Mouse (Mus musculus) gastrocnemius, postnatal 10 days (tissue): Measurements from ENCODE around the gene Cfap161. TPM values are rescaled to one million over a fixed set of nuclear protein-coding genes. Genes with fewer than 3 reads are reported as not detected.

Experiments used
- DNase-seq: peaks from one replicate; pipeline ENCODE4 v3.0.0; 2021; ENCODE audit warnings: mixed read lengths
- total RNA-seq, 2 experiments: library from RNA; stranded (reverse); gene quantifications; 2 replicates each; pipeline ENCODE4 v1.2.3; 2021

Cfap161 gene
- total RNA-seq, 2 experiments from 2014 or later = not detected

DNA sequence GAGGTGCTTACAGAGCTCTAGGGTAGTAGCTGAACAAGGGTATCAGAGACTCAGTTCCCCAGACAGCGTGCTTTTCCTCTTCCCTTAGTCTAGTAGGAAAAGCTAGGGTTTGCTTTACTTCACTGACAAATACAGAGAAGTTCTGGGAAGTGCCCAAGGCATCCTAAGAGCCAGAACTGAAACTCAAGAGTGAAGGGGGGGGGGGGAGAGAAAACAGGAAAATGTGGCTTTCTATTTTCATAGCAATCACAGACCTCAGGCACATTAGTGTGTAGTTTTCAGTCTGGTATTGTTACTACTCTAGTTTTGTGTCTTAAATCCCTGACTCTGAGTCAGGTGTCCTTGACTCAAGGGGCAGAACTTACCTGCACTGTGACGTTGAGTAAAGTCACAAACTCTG is 7.3 kb upstream of the Cfap161 start:
- no peak for DNase-seq

DNA sequence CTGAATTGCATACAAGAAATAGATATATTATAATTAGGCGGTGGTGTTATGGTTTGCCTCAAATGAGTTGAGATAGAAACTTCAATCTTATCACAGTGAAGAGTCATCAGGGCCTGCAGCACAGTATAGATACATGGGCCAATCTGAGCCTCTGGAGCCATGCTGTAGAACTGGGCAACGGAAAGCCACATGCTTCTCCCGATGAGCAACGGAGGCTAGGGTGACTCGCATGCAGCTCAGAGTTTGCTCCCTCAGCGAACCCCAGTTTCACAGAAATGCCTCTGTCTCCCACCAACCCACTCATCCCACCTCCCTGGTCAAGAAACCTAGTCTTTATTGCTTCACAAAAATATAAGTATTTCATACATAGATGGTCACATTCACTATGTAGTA is 6.8 kb upstream of the Cfap161 start:
- no peak for DNase-seq

DNA sequence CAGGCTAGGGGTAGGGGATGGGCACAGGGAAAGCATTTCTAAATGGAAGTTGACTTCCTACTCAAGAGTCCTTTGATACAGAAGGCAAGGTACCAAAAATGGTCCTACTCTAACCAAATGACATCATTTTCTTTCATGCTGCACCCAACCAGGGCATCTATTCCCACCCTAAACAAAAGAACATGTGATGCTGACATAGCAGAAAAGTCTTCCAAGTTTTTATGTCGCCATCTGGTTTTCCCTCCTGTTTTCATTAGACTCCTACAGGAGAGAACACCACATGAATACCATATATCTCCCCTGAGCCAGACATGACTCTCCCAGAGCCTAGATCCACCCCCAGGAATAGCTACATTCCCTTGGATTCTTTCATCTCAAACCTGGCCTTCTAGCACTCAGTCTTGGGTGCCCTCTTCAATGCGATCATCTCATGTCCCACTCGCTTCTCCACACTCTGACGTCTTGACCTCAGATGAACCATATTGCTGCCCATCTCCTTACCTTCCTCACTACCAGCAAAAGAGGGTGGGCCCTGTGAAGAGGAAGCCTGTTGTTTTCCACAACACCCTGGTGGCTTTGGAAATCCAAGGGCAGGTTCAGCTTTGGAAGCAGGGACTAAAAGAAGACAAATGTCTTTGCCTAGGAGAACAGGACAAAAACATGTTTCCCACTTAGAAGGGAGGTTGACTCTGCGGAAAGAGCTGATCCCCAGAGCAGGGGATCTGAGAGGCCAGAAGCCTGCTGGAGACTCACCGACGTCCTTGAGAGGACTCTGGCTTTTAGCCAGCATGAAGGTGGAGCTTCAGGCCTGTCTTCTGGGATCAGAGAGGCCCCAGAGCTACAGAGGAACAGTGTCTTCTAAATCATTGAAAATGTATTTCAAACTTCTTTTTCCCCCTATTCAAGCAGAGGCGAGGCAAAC is 6.1 kb upstream of the Cfap161 start:
- no peak for DNase-seq

DNA sequence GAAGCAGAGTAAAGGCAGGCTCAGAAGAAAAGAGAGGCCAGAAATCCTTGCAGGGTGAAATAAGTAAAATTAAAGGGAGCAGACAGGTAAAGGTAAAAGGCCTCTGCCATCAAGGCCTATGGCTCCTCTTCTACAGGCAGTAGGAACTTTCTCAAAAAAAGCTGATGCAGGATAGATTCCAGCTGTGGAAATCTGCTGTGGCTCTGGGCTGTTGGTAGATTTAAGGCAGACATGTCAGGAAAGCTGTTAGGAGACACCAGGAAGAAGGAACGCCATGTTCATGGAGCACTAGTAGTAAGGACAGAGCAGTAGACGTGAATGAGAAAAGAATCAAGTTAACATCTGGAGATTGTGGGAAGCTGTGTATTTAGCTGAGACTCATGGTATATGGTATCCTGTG is 5.4 kb upstream of the Cfap161 start:
- DNase-seq = no peak

DNA sequence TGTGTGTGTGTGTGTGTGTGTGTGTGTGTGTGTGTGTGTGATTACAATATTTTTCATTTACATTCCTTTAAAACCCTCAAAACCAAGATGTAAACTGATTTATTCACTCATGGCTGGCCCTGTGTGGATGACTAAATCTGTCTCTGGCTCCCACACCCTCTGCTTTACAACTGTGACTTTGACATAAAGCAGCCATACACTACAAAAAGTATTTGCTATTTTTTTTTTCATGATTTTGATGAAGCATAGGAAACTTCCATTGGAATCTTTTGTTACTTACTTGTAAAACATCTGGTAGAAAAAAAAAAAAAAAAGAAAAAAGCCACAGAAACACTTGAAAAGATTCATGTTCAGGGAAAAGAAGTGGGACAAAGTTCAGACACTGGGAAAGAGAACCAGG is 3.3 kb upstream of the Cfap161 start:
- no peak for DNase-seq

DNA sequence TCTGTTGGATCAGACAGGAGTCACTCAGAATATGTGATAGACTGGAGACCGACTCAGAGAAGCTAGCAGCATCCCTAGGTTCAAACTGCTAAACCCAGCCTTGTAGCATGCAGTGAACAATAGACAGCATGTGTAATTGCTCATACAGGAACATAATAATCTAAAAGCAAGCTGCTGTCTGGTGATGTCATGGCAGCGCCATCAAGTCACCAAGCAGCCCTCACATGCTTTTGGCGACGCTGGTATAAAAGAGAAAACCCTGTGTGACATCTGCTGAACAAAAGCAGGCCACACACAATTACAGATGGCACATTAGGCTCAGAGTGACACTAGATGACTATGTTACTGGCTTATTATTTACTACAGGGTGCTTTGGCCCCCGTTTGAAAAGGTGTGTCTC is 1.5 kb upstream of the Cfap161 start:
- DNase-seq = no peak

DNA sequence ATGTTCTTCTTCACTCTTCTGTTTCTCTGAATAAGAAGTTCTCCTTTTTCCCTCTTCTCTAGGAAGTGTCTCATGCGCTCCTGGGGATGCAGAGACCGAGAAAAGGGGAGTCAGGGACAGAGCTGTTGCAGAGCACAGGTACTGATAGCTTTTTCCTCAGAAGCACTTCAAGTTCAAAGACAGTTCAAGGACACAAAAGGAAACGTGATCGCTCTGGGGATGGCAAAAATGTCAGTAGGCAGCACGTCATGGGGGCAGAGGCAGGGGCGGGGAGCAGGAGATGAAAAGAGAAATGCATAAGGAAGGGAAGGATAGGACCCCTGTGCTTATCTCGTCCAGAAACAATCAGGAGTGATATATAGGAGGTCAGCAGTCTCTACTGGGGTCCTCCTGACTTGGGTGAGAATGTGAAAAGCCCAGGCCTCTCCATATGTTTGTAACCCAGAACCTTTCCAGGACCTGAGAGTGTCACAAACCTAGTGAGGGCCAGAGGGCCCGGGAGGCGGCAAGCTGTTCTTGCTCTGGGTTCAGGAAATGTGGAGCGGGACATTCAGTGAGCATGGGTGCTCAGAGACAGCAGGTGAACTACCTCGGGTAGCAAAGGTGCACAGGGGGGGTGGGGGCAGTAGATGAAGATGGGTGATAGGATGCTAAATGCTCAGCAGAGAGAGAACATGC is 535 bp downstream of the Cfap161 start:
- DNase-seq = no peak

DNA sequence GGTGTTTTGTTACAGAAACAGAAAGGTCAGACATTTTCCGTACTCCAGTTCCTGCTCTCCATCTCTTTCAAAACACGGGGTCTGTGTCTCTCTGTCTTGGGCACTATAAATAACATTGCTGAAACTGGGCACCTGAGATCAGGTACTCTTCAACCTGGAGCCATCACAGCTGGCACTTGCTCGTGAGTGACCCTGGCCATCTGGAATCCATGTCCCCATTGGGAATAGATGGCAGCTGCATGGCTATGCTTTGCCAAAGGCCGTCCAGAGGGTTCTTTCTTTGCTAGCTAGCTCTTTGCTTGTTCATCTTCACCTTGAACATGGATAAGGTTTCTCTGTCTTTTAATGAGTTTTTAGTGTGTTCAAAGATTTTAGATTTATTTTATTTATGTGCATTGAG is 13.8 kb downstream of the Cfap161 start:
- no peak for DNase-seq

DNA sequence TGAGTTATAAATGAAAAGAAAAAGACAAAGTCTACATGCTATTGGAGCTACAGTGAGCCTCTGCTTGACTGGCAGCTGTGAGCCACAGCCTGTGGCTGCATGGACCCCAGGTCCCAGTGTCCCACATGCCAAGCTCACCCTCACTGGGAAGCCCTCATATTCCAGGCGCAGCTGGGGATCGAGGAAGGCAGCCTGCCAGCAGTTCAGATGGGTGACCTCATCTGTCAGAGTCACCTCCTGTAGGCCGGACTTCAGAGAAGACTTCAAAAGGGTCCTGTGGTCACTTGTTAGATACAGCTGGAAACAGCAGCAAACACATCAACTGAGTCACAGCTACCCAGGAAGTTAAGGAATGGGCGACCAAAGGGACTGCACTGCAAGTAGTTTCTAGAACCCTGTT is 14.7 kb downstream of the Cfap161 start:
- DNase-seq = no peak

DNA sequence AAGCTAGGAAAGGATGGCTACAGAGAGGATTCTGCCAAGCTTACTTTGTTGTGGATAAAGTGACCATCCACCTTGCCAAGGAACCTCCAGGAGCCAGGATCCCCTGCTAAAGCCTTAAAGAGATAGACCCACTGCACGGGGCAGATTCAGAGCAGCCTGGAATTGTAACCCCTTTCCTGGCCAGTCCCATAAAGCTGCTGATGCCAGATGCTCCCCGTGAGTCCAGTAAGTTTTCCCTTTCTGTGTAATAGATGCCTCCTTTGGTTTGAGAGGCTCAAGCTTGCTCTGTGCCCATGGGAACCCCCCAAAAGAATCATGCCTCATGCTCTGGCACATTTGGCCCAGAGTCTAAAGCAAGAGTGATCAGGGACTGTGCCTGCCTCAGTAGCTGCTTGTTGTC is 15.7 kb downstream of the Cfap161 start:
- no peak for DNase-seq

DNA sequence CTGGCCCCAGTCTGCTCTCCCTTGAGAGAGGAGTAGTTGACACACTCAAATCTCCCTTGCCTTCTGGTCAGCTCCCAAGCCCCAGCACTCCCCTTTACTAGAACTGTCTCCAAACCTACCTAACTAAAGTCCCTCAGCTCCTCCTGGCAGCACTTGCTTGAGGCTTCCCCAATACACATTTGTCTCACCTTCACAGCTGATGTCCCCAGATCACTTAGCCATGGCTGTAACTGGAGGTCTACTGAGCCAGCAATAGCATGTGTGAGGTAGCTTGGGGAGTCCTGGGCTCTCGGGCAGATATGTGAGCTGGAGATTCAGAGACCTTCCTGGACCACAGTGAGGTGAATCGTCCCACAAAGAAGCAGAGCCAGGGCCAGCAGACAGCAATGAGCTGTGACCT is 16.2 kb downstream of the Cfap161 start:
- DNase-seq = no peak

DNA sequence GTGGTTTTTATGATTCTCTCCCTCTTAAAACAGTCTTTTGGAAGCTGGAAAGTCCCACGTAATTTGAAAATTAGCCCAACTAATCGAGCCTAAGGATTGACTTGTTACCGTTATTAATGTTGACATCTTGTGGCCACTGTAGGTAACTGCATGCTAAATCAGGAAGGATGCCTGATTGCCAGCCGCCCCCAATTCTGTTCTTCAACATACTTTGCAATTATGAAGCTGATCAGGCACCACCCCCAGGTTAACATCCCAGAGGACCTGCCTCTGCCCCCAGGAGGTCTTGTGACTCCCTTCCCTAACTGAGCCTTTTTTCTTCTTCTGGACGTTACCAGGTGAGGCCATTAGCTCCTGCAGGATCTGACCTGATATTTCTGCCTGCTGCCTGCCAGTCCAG is 20.0 kb downstream of the Cfap161 start:
- DNase-seq = no peak

DNA sequence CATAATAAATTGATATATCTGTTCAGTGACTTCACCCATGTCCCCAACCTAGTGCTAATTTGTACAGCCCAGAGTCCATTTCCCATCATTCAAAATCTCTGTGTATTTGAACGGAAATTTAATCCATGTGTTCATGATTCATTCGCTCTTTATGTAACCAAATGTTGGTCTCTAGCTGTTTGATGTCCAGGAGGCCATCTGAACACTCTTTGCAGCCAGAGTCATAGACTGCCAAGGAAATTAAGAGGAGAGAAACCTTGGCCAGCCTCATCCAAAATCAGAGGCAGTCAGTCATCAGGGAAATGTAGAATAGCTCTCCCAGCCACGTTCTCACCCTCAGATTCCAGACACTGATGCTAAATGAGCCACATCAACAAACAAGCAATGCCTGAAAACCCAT is 31.0 kb downstream of the Cfap161 start:
- no peak for DNase-seq

DNA sequence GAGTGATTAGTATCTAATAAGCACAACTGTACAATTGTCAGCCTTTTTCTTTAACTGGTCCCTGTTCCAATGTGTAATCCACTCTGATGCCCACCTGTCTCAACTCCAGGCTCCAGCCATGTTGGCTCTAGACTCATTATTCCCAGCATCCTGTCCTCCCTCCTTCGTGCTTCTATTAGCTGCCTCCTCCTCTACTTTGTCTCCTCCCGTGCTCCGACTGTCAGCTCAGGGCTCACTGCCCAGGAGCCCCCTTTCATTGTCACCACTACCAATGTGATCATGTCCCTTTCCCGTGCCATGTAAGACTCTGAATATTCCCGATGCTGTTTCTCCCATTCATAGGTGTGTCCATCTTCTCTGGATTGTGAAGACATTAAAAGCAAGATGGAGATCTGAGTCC is 32.3 kb downstream of the Cfap161 start:
- no peak for DNase-seq

DNA sequence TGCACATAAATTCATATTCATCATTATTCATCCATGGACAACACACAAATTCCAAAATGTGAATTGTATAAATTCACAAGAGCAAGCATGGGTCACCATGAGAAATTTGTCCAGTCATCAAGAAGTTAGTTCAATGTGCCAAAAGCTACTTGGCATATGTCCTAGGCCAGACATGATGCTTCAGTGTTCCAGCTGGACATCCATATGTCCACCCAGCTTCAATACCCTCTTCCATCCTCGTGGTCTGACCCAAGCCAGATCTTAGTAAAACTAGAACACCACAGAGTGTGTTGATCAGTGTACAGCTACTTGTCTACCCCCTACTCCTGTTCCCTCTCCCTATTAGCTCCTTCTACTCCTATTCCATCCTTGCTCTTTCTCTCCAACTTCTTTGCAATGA is 43.6 kb downstream of the Cfap161 start:
- DNase-seq = no peak

DNA sequence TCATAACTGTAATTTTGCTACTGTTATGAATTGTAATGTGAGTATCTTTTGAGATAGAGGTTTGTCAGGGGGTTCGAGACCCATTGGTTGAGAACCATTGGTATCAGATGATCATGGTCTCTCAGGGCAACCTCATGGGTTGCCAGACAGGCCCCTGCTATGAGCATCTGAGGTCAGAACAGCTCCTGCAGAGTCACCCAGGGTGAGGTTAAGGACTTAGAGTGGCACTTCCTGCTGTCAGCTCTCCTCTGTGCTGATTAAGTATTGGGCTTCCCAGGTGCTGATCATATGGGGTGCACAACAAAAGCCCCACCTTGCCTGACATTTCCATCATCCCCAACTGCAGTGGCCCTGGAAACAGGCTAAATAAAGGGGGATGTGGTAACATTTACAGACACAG is 46.3 kb downstream of the Cfap161 start:
- no peak for DNase-seq

DNA sequence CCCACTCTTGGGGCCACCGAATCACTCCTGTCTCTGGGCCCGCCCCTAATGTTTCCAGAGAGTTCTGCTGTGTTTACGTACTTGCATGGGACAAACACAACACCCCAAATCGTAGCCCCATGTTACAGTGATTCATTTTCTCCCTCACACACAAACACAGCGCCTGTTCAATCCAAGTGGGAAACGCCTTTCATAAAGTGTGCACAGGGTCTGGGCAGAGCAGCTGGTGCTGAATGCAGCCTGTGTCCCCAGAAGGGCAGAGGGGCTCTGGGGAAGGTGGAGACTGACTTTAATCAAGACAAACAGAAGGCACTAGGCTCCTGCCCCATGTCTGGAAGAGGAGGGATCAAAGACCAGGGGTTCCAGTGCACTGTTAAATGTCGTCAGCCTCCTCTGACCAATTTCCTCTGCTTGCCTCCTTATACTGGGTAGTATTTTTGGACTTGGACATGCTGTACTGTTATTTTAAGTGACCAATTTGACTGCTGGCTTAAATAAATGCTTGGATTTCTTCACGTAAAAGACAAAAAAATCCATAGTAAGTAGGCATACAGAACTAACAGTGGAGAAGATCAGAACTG is 48.5 kb downstream of the Cfap161 start:
- no peak for DNase-seq

DNA sequence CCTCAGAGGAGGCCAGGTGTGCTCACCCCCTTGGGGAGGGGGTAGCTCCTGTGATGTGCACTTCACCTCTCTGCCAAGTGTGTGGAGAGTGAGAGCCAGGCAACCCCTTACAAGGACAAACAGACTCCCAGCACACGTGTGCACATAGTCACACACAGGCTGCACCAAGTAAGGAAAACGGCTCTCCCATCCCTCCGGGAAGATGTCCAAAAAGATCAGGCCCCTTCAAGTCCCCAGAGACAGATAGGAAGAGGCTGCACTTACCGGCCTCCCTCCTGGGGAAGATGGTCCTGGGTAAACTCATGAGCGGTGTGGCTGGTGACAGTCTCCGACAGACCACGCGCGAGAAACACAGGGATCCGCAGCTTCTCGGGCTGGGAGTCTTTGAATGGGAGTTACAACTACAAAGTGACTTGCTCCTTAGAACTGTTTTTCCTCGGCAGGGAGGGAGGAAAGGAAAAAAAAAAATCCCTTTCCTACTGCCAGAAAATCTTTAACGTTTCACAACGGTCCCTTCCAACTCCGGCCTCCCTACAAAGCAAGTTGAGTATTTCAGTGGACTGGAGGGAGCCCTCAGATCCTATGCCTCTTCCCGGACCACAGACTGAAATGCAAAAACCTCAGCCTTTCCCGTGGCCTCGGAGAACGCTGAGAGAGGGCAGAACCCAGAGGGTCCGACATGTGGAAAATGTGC is 49.1 kb downstream of the Cfap161 start, which contains the start of gene Il16:
Gene Il16 (minus strand): TSS at position 314 of the 694 bp plus-strand sequence.
- no peak for DNase-seq

DNA sequence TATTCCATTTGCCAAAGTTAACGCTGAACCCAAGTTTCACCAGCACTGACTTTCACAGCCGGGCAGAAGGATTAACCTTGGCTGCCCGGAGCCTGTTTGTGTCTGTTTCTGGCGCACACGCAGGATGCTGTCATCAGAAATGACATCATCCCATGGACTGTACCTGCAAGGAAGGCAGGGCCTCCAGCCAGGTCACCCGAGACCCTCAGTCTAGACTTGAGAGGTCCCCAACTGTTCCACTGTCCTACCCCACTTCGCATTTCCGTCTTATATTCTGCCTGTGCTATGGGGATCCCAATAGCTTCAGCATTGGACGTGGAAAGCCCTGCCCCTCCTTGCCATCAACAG is 49.6 kb downstream of the Cfap161 start:
- DNase-seq = no peak

DNA sequence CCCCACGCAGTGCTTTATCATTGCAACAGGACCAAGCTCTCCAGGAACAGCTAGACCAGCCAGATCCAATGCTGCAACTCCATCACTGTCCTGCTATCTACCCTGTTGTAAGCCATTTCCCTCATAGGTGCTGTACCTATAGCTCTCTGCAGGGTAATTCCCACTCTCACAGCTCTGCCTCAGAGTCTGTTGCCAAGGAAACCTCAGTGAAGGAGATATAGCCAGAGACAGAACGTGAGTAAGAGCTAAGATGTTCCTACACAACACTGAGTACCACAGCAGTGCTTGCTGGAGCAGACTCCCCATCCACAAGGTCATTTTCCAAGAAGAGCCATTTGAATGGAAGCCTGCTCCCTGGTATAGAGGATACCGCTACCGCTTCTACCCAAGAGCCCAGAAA is 50.4 kb downstream of the Cfap161 start:
- no peak for DNase-seq

DNA sequence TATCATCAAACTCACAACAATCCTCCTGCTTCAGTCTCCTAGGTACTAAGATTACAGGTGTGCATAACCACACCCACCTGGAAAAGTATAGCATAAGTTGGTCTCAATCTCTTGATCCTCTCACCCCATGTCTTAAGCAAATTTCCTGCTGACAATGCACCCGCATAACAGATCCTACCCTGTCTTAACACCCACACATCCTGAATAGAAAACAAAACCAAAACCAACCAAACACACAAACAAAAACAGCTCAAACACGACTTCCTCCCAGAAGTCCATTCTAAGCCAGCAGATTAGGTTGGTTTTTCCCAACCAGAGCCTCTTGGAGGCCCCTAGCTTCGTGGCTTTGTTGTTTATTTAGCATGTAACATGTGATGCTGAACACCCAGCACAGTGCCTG is 52.0 kb downstream of the Cfap161 start:
- DNase-seq = no peak

DNA sequence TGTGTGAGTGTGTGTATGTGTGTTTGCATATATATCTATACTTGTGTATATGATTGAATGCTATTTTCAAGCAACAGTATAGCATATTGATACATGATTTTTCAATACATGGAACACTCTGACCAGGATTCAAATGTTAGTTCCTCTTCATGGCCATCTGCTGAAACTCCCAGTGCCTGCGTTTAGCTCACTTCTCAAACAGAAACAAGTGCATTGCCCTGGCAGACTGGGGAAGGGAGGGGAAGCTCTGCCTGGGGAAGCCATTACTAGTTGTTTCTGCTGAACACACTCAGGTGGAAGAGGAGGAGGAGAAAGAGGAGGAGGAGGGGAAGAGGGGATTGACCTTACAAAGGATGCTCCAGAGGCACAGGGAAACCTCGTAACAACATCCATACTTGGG is 52.7 kb downstream of the Cfap161 start:
- no peak for DNase-seq
